Mouse (Mus musculus): ENCODE measurements around the gene Dcaf11. TPM values are rescaled to one million over a fixed set of nuclear protein-coding genes. Genes with fewer than 3 reads are reported as not detected.

Gene Dcaf11
- polyA plus RNA-seq, 1 experiment from 2014 or later: 66.5 TPM

GRCm38 (mm10) chr14:55604823-55605222 is 45.0 kb downstream of the Dcaf11 start:
- Histone ChIP-seq H3K4me3 (no peak overlapping the region), H3K9me3 (no peaks in the 10 kb centered on the region), H3K27ac (peak overlapping the region; percentile 72; the same call in 1 of the 2 replicates), H3K36me3 (peaks cover 78% of the 10 kb centered on the region), H3K4me2 (peak overlapping the region; percentile 62), H3K9ac (no peak overlapping the region), H3K4me1 (peaks cover 15% of the 10 kb centered on the region), H3K27me3 (no peaks in the 10 kb centered on the region)
- WGBS: 78% methylated on average over 11 of the region's 11 CpGs
- ATAC-seq (ENCODE audit: insufficient number of reproducible peaks, insufficient read depth, low FRiP score, low TSS enrichment, low read depth): no peak

GRCm38 (mm10) chr14:55605743-55606459 is 46.1 kb downstream of the Dcaf11 start:
- Histone ChIP-seq H3K4me2 (no peak overlapping the region), H3K27me3 (no peaks in the 10 kb centered on the region), H3K27ac (no peak overlapping the region), H3K36me3 (peaks cover 69% of the 10 kb centered on the region), H3K9ac (no peak overlapping the region), H3K4me1 (peaks cover 15% of the 10 kb centered on the region), H3K4me3 (no peak overlapping the region), H3K9me3 (no peaks in the 10 kb centered on the region)
- 89% methylated on average over 16 of the region's 16 CpGs for WGBS
- no peak for ATAC-seq (ENCODE audit: insufficient number of reproducible peaks, insufficient read depth, low FRiP score, low TSS enrichment, low read depth)

GRCm38 (mm10) chr14:55608339-55608738 is 48.5 kb downstream of the Dcaf11 start:
- Histone ChIP-seq H3K9ac (0 out of 2 replicates have a peak overlapping the region, but pooled peaks have one; percentile 12), H3K36me3 (peaks cover 45% of the 10 kb centered on the region), H3K27me3 (no peaks in the 10 kb centered on the region), H3K27ac (no peak overlapping the region), H3K4me2 (no peak overlapping the region), H3K9me3 (no peaks in the 10 kb centered on the region), H3K4me3 (no peak overlapping the region), H3K4me1 (peaks cover 12% of the 10 kb centered on the region)
- no peak for ATAC-seq (ENCODE audit: insufficient number of reproducible peaks, insufficient read depth, low FRiP score, low TSS enrichment, low read depth)
- 97% methylated on average over 6 of the region's 6 CpGs for WGBS

DNA sequence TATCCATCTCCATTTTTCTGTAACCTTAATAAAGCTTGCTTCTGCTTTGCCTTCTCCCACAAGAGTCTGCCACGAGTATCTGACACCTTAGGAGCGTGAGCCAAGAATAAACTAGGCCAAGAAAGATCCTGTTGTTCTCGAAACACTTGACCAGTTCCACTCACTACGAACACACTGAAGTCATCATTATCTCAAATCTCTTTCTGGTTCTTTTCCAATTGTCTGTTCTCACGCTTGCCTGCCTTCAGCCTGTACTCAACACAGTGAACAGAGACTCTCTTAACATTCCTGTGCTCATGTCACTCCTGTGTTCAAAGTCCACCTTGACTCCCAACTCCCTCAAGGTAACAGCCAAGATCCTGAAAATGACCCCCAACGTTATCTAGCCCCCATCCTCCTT is 53.5 kb downstream of the Dcaf11 start:
- peaks cover under 1% of the 10 kb centered on the region; the same call in 1 of the 2 replicates for H3K4me1 ChIP-seq
- no peak overlapping the region for H3K27ac ChIP-seq
- H3K4me2 ChIP-seq: no peak overlapping the region
- no peaks in the 10 kb centered on the region for H3K9me3 ChIP-seq
- H3K4me3 ChIP-seq: no peak overlapping the region
- H3K27me3 ChIP-seq: no peaks in the 10 kb centered on the region
- peaks cover 16% of the 10 kb centered on the region for H3K36me3 ChIP-seq
- ATAC-seq (ENCODE audit: insufficient number of reproducible peaks, insufficient read depth, low FRiP score, low TSS enrichment, low read depth): no peak
- H3K9ac ChIP-seq: no peak overlapping the region
- 69% methylated on average over 6 of the region's 6 CpGs for WGBS

DNA sequence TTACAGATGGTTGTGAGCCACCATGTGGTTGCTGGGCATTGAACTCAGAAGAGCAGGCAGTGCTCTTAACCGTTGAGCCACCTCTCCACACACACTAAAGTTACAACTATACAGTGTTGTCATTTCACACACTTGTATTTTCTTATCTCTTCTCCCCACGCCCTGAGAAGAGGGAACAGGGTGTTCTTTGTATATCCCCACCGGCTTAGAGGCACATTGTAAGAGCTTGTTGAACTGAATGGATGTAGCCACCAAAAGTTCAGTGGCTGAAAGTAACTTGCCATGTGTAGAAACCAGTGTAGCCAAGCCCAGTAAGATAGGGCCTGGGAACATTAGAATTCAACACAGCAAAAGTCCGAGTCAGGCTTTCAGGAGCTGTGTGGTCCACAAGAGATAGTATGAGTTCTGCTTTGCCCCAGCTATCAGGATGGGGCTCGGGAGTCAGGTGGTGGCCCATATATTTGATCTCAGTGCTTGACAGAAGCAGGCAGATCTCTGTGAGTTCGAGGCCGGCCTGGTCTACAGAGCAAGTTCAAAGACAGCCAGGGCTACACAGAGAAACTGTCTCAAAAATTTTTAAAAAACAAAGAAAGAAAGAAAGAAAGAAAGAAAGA is 54.9 kb downstream of the Dcaf11 start:
- Histone ChIP-seq H3K4me2 (no peak overlapping the region), H3K4me1 (peaks cover 6% of the 10 kb centered on the region; the same call in 1 of the 2 replicates), H3K27ac (no peak overlapping the region), H3K27me3 (no peaks in the 10 kb centered on the region), H3K36me3 (peaks cover 3% of the 10 kb centered on the region; the same call in 1 of the 2 replicates), H3K9me3 (no peaks in the 10 kb centered on the region), H3K9ac (no peak overlapping the region), H3K4me3 (no peak overlapping the region)
- WGBS: 77% methylated on average over 7 of the region's 7 CpGs
- no peak for ATAC-seq (ENCODE audit: insufficient number of reproducible peaks, insufficient read depth, low FRiP score, low TSS enrichment, low read depth)

GRCm38 (mm10) chr14:55615876-55616275 is 56.1 kb downstream of the Dcaf11 start:
- WGBS: 38% methylated on average over 2 of the region's 2 CpGs
- no peak overlapping the region for H3K4me3 ChIP-seq
- H3K4me2 ChIP-seq: no peak overlapping the region
- H3K9me3 ChIP-seq: no peaks in the 10 kb centered on the region
- no peaks in the 10 kb centered on the region for H3K36me3 ChIP-seq
- no peak overlapping the region for H3K9ac ChIP-seq
- no peak for ATAC-seq (ENCODE audit: insufficient number of reproducible peaks, insufficient read depth, low FRiP score, low TSS enrichment, low read depth)
- H3K4me1 ChIP-seq: peaks cover 6% of the 10 kb centered on the region; the same call in 1 of the 2 replicates
- no peaks in the 10 kb centered on the region for H3K27me3 ChIP-seq
- H3K27ac ChIP-seq: no peak overlapping the region

GRCm38 (mm10) chr14:55616844-55617243 is 57.0 kb downstream of the Dcaf11 start:
- Histone ChIP-seq H3K27me3 (no peaks in the 10 kb centered on the region), H3K9ac (no peak overlapping the region), H3K9me3 (no peaks in the 10 kb centered on the region), H3K4me3 (no peak overlapping the region), H3K4me1 (peaks cover 6% of the 10 kb centered on the region; the same call in 1 of the 2 replicates), H3K4me2 (no peak overlapping the region), H3K36me3 (no peaks in the 10 kb centered on the region), H3K27ac (no peak overlapping the region)
- no peak for ATAC-seq (ENCODE audit: insufficient number of reproducible peaks, insufficient read depth, low FRiP score, low TSS enrichment, low read depth)
- WGBS: 75% methylated on average over 2 of the region's 2 CpGs

GRCm38 (mm10) chr14:55617822-55618221 is 58.0 kb downstream of the Dcaf11 start, which contains the start of gene Rec8:
Gene Rec8, plus strand, starts transcription at chr14:55618037.
- H3K4me1 ChIP-seq: peaks cover 6% of the 10 kb centered on the region; the same call in 1 of the 2 replicates
- H3K9me3 ChIP-seq: no peaks in the 10 kb centered on the region
- no peaks in the 10 kb centered on the region for H3K27me3 ChIP-seq
- H3K4me2 ChIP-seq: peak within 1 kb of the TSS; percentile 44
- no peak within 1 kb of the TSS for H3K27ac ChIP-seq
- peak within 1 kb of the TSS; percentile 11 for H3K4me3 ChIP-seq
- WGBS: 27% methylated on average over 21 of the region's 21 CpGs
- H3K9ac ChIP-seq: peak within 1 kb of the TSS; percentile 46; the same call in 1 of the 2 replicates
- no peaks in the 10 kb centered on the region for H3K36me3 ChIP-seq
- ATAC-seq (ENCODE audit: insufficient number of reproducible peaks, insufficient read depth, low FRiP score, low TSS enrichment, low read depth): no peak

- Histone ChIP-seq H3K9ac (peak overlapping the region; percentile 46; the same call in 1 of the 2 replicates), H3K27ac (no peak overlapping the region), H3K9me3 (no peaks in the 10 kb centered on the region), H3K4me3 (peak overlapping the region; percentile 11), H3K27me3 (no peaks in the 10 kb centered on the region), H3K4me2 (peak overlapping the region; percentile 44), H3K4me1 (peaks cover 6% of the 10 kb centered on the region; the same call in 1 of the 2 replicates), H3K36me3 (peaks cover under 1% of the 10 kb centered on the region; the same call in 1 of the 2 replicates)
- no peak for ATAC-seq (ENCODE audit: insufficient number of reproducible peaks, insufficient read depth, low FRiP score, low TSS enrichment, low read depth)
- WGBS: 41% methylated on average over 22 of the region's 22 CpGs
These were observed 58.8 kb downstream of the Dcaf11 start for GRCm38 (mm10) chr14:55618486-55619195.
